Mouse (Mus musculus) left cerebral cortex, postnatal 14 days (tissue): ENCODE measurements around the gene Traf7. TPM values are rescaled to one million over a fixed set of nuclear protein-coding genes. Genes with fewer than 3 reads are reported as not detected.
A peak's percentile ranks its signal among the peaks of the same experiment; 100 is the strongest.

Experiments
- DNase-seq, 2 experiments: peaks; one replicate each; pipeline ENCODE4 v3.0.0; 2021 to 2022; ENCODE audit warnings: low spot score in 2 of 2, mixed read lengths in 1 of 2
- intact Hi-C: fragments of 180-260 bp; cut with DNase I; formaldehyde crosslinking; loops from one replicate; pipeline ENCODE4 v1.15.1; 2025
- total RNA-seq, 2 experiments: library from RNA; stranded (reverse); gene quantifications; 2 replicates each; pipeline ENCODE4 v1.2.3; 2021

The Traf7 gene
- total RNA-seq, 2 experiments from 2014 or later, result 86.8 to 91.7 TPM

- intact Hi-C loops, result no loop called here
- no peak for DNase-seq
These were observed 44.2 kb downstream of the Traf7 start for GRCm38 (mm10) chr17:24483495-24483894.

DNA sequence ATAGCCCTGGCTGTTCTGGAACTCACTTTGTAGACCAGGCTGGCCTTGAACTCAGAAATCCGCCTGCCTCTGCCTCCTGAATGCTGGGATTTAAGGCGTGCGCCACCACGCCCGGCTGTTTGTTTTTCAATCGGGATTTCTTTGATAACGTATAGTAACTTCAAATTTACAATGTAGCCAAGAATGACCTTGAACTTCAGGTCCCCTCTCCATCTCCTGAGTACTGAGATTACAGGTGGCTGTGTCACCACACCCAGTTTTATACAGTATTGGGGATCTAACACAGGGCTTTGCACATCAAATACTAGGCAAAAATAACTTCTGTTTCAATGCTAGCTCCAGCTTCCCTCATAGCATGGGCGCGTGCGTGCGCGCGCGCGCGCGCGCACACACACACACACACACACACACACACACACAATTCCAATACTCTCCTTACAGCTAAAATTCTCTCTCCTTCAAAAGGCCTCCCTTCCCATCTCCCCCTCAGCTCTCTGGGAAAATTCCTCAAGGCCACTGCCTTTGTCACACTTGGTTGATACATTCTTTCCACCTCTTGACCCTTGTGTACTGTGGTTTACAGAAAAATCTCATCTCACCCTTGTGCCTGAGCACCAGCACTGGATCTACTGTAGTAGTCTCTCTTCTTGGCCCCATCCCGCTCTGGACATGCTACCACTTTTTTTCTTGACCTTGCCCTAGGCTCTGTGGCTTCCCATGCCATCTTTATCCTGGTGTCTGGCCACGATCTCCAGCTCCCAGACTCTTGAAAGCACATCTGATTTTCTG lies 46.5 kb downstream of the Traf7 start:
- no peak for DNase-seq
- intact Hi-C loops, result no loop called here

GRCm38 (mm10) chr17:24480201-24480826 lies 47.4 kb downstream of the Traf7 start:
- intact Hi-C loops, result no loop called here
- no peak for DNase-seq

- intact Hi-C loops, result loop anchor here (5.0 kb wide), 1 partner anchor 33 kb away; no protein-coding TSS in a partner anchor
- no peak for DNase-seq
These were observed 48.3 kb downstream of the Traf7 start for GRCm38 (mm10) chr17:24479431-24479830.

DNA sequence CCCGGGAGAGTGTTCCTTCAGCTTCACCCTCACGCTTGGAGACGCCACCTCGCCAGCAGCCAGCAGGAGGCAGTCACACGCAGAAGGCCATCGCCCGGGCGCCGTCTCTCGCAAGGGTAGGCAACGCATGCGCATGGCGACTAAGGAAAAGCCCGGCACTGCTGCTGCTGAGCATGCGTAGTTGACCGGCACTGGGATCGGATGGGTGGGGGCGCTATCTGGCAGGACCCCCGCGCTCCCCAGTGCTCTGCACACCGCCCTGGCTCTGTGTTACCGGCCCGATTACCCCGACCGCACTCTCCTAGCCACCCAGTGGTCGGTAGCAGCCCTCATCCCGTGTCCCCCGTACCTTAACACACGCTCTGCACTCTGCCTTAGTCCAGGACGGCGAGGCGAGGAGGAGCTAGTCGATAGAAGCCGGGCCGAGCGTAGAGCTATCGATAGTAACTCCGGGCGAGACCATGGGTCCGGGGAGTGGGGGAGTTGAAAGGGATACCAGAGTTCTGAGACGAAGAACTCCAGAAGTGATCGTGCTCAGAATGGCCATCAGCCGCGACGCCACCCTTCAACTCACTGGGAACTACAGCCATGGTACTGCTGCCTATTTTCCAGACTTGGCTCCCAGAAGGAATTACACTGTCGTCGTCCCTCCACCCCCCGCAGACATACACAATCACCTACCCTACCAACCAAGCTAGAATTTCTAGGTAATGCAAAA lies 48.9 kb downstream of the Traf7 start, which contains the start of gene Mlst8:
Gene Mlst8, minus strand, starts transcription at position 416 of the 718 bp plus-strand sequence.
- peak; percentile 97 for DNase-seq
- intact Hi-C loops, result loop anchor here (5.0 kb wide), 1 partner anchor 33 kb away; no protein-coding TSS in a partner anchor

GRCm38 (mm10) chr17:24477985-24478600 lies 49.6 kb downstream of the Traf7 start:
- intact Hi-C loops, result loop anchor here (5.0 kb wide), 1 partner anchor 34 kb away; no protein-coding TSS in a partner anchor
- DNase-seq, result no peak

- no peak for DNase-seq
- intact Hi-C loops, result loop anchor here (5.0 kb wide), 1 partner anchor 35 kb away; no protein-coding TSS in a partner anchor
These were observed 50.4 kb downstream of the Traf7 start for GRCm38 (mm10) chr17:24477053-24477984.

DNA sequence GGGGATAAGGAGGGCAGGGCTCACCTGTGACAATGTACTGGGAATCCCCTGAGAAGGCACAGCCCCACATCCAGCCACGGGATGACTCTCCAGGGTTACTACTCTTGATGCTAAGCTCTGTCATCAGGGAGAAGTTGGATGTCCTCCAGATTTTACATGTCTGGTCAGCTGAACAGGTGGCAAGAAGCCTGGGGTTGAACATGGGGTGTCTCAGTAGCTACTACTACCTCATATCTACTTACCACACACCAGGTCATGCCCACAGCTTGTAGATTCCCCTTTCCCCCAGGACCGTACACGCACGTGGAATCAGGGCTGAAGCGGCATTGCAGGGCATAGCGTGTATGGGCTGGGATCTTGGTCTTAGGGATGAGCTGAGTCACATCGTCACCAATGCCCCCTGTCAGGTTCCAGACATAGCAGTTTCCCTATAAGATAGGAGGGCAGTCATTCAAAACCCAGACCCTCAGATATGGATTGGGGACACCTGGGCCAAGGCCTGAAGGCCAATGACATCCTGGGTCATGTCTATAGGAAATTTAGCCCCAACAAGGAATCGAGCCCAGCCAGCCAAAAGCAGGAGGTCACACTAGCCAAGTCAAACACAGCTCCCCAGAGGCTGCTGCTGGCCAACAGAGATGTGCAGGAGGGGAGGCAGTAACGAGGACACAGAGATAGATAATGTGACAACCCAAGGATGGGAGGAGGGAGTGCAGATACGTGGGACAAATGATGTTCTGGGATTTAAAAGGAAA lies 51.5 kb downstream of the Traf7 start:
- intact Hi-C loops, result loop anchor here (5.0 kb wide), 1 partner anchor 36 kb away; no protein-coding TSS in a partner anchor

GRCm38 (mm10) chr17:24475586-24475985 lies 52.2 kb downstream of the Traf7 start:
- intact Hi-C loops, result loop anchor here (5.0 kb wide), 1 partner anchor 37 kb away; no protein-coding TSS in a partner anchor
- DNase-seq, result no peak

More for the DNA sequence above, 51.5 kb downstream of the Traf7 start:
- no peak for DNase-seq

GRCm38 (mm10) chr17:24474557-24474956 lies 53.2 kb downstream of the Traf7 start:
- peak; percentile 59 to 69 for DNase-seq
- intact Hi-C loops, result no loop called here

- intact Hi-C loops, result no loop called here
- no peak for DNase-seq
These were observed 54.0 kb downstream of the Traf7 start, which contains the start of gene Bricd5 for GRCm38 (mm10) chr17:24473612-24474275. Gene Bricd5, plus strand, starts transcription at chr17:24473884.

- no peak for DNase-seq
- intact Hi-C loops, result no loop called here
These were observed 55.2 kb downstream of the Traf7 start for GRCm38 (mm10) chr17:24472512-24472911.

- no peak for DNase-seq
- intact Hi-C loops, result no loop called here
These were observed 56.8 kb downstream of the Traf7 start for GRCm38 (mm10) chr17:24470701-24471527.

DNA sequence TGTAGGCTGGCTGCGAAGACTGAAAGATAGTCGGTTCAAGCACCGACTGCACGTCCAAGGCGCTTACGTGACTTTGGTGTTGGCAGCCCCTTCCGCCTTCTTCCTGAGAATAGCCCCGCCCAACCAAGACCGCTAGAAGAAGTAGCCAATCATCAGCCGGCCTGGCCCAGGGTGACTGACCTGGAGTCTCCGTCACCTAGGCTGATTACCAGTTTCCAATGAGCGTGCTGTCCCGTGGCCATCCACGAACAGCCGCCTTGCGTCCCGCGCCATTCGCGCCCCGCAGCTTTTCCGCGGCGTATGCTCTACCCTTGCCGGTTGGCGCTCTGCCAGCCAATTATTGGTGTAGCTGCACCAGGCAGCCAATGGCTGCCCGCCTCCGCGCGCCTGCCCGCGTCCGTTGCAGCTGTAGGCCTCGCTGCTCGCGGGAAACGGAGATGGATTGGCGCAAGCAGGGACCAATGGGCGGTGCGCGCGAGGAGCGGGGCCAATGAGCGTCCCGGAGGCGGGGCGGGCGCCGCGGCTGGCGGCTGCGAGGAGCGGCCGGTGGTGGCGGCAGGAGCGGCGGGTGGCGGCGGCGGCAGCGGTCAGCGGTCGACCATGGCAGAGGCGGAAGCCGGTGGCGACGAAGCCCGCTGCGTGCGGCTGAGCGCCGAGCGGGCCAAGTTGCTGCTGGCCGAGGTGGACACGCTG lies 57.7 kb downstream of the Traf7 start, which contains the start of the genes E4f1 and Pgp:
Gene E4f1, minus strand, starts transcription at position 404 of the 693 bp plus-strand sequence.
Gene Pgp, plus strand, starts transcription at position 483 of the 693 bp plus-strand sequence.
- intact Hi-C loops, result no loop called here
- DNase-seq, result peak; percentile 99 to 100

DNA sequence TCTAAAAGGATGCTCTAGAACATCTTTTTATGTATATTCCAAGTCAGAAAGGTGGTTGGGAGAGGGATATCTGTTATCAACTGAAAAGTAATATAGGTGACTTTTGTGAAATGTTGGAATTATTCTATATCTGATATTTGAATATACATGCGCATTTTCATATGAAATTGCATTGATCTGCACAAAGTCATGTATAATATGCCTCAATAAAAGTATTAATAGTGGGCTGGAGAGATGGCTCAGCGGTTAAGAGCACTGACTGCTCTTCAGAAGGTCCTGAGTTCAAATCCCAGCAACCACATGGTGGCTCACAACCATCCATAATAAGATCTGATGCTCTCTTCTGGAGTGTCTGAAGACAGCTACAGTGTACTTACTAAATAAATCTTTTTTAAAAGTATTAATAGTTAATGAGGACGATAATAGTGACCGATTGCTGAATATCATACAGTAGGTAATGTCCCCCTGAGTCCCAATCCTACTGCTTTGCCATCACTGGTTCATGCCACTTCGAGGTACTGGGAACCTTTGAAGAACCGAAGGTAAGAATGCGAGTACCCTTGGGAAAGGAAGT lies 58.3 kb downstream of the Traf7 start:
- DNase-seq, result no peak
- intact Hi-C loops, result no loop called here
